Mouse (Mus musculus) left cerebral cortex, adult 18-20 months (tissue): Measurements from ENCODE around the gene Myh7. TPM values are rescaled to one million over a fixed set of nuclear protein-coding genes. Genes with fewer than 3 reads are reported as not detected.
"Not testable (repeated sequence)": the region's sequence is repeated elsewhere in the genome, so short reads cannot be mapped to it uniquely, and the experiment has no call there.

Experiments
- DNase-seq, 2 experiments: peaks; one replicate each; pipeline ENCODE4 v3.0.0; 2021 to 2022; ENCODE audit warnings: low spot score in 2 of 2, mixed read lengths in 1 of 2
- total RNA-seq, 2 experiments: library from RNA; stranded (reverse); gene quantifications; 2 replicates each; pipeline ENCODE4 v1.2.3; 2021

The Myh7 gene
- total RNA-seq, 2 experiments from 2014 or later, result 16.0 to 18.2 TPM

DNA sequence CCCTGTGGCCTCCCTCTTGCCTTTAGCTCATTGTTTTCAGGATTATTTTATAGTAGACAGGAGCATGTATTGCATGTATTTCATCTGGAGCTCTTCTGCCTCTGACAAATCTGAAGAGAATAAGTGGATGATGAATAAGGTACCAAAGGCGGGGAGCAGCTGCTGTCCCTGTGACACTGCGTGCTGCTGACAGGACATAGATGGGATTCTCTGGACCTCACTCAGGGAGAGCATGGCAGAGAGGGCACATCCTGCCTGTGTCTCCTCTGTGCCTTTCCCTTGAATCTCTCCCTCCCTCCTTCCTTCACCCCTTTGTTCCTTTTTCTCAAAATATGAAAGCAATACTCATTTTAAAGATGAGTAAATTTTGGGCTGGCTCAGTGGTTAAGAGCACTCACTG is 11.1 kb upstream of the Myh7 start:
- no peak for DNase-seq

DNA sequence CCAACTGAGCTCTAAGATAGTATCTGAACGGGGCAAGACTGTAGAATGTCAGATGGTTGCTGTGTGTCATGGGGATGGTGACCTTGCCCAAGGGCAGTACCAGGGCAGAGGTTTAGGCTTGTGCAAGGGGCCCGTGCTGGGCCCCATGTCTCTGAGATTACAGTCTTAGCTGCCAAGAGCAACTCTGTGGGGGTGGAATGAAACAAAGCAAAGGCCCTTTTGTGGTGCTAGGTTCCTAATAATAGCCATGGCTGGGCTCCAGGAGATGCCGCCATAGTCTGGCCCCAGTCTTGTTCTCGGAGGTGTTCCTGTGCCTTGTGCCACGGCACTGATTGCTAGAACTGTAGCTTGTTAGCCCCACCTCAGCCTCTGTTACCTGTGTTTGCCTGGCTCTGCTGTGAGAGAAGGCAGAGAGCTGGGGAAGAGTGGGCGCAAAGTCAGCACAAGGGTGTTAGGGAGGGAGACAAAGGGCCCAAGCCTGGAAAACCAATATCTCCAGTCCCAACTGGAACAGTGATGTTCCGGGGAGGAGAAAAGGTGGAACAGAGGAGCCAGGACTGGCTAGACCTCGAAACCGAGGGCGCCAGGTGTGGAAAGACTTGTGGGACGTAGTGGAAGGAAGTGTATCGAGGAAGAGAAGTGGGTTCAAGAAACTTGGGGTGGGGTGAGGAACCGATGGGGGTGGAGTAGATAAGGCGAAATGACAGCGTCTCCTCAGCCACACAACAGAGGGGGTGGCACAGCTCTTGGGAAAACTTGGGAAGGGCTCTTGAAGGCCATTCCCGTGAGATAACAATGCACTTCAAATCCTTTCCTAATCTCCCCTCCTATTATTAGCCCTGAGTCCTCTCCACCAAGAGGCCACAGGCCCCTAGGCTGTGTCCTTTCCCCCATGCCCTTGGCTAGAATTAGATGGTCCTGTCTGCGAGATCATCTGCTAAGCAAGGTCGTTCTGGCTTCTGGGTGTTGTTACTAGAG is 9.7 kb upstream of the Myh7 start:
- DNase-seq, result no peak

- no peak for DNase-seq
Measured at GRCm38 (mm10) chr14:55002687-55003120, 8.3 kb upstream of the Myh7 start.

GRCm38 (mm10) chr14:55001938-55002686 is 7.7 kb upstream of the Myh7 start:
- DNase-seq, result no peak

- DNase-seq, result no peak
Measured at GRCm38 (mm10) chr14:55001446-55001845, 7.0 kb upstream of the Myh7 start.

GRCm38 (mm10) chr14:55000814-55001213 is 6.4 kb upstream of the Myh7 start:
- no peak for DNase-seq

- DNase-seq, result not testable (repeated sequence)
Measured at GRCm38 (mm10) chr14:54999868-55000267, 5.4 kb upstream of the Myh7 start.

DNA sequence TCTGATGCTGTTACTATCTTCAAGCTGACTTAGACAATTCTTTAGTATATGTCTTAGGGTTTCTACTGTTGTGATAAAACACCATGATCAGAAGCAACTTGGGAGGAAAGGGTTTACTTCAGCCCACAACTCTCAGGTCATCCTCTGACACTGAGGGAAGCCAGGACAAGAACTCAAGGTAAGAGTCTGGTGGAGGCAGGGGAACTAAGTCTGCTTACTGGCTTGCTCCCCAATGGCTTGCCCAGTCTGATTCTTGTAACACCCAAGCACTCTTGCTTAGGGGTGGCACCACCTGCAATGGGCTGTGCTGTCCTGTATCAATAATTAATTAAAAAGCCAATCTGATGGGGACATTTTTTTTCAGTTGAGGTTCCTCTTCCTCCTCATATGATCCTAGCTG is 4.3 kb upstream of the Myh7 start:
- no peak for DNase-seq

DNA sequence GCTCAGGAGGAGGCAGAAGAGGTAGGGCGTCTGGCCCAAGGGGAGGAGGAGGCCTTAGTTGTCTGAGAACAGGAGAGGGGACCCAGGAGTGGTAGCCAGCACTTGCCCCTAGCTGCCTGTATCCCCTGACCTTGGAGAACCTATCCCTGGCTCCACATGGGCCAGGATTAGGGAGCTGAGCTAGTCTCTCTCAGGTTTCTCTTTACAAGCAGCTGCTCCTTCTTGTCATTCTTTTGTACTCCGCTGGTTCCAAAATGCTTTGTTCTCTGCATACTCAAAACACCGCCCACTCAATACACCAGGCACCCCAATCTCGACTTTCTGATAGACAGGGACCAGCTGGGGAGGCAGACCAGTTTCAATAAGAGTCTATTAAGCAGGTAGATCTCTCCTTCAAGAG is 2.9 kb upstream of the Myh7 start:
- no peak for DNase-seq

DNA sequence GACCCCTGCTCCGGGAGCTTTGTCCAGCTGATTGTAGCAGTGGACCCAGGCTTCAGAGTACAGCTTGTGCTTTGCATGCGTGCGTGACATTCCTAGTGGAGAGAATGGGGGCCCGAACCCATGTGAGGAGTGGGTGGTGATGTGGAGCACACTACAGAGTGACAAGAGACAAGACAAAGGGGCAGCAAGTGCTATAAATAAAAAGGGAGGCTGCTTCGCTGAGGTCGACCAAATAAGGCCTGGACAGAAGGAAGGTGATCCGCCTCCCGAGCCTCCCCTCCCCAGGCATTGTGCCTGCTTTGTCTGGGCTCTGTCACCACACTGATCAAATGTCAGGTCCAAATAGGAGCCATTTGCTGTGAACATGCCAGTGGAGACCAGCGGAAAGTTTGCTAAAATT is 2.4 kb upstream of the Myh7 start:
- no peak for DNase-seq

DNA sequence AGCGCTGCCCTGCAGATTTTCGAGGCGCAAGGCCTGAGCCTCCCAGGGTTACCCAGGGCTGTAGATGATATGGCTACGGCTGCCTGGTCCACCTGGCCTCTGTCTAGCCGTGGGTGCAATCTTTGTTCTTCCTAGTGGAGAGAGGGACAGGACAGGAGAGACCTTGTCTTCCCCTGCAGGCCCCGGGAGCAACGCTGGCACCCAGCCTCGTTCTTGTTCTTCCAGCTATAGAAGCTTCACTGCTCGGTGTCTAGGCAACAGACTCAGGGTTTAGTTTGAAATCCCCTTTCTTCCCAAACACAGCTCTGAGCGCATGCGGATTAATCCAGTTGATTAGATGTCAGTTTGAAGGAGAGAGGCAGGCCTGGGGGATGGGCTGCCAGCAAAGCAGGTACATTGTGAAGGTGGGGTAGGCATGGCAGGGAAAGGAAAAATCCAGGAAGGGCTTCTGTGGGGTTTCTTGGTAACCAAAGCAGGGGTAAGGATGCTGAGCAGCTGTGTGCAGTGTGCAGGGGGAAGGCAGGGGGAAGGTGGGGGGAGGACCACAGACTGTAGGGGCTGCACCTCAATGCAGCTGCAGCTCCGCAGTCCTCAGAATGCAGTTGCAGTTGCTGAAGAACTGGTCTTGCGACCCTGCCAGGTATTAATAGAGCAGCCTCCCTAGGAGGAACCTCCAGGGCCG is 1.2 kb upstream of the Myh7 start:
- peak in 1 of 2 experiments; percentile 38 for DNase-seq

DNA sequence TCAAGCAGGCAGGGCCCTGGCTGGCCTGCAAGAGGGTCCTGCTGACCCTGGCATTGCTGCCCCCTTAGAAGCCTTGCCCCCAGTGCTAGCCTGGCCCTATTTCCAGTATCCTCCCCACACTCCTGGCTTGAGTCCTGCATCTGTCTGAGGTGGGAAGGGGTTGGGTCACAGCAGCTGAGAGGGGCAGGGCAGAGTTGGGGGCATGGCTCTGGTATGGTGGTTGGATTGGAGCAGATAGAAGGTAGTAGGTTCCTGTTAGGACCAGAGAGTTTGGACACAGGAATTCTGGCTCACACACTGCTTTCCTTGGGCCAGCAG is 402 bp upstream of the Myh7 start:
- DNase-seq, result no peak

DNA sequence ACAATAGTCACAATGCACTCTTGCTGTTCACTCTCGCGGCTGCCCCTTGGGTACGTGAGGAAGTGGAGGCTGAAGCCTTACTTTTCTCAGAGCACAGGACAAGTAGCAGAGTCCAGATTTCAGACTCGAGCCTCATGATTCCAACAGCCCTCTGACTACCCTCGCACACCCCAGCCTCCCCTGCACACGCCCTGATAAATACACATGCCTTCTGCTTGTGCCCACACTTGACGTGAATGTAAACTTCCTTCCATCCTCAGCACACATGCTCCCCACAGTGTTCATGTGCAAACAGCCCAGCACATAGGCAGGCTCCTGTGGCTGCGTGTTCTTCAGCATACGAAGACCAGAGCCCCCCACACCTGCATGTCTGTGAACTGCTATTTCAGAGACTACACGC is 790 bp downstream of the Myh7 start:
- no peak for DNase-seq

GRCm38 (mm10) chr14:54992196-54992595 is 2.2 kb downstream of the Myh7 start:
- no peak for DNase-seq

DNA sequence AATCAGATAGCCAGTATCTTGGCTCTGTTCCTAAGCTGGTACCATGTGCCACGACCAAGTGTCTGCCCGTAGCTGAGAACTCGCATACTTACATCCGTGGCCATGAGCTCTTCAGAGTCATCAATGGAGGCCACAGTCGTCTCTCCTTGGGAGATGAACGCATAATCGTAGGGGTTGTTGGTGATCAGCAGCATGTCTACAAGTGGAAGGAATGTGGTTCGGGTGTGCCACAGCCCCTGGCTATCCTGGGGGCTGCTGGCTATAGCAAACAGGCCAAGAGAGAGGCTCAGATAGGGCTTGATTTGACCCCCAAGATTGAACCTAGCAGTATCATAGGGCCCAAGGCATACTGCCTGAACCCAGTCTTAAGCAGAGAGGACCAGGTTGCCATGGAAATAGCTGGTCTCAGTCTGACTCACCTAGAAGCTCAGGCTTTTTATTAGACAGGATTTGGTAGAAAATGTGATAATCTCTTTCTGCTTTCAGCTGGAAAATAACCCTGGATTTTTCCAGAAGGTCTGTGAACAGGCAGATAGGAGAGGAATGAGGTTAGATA is 4.5 kb downstream of the Myh7 start:
- DNase-seq, result no peak

DNA sequence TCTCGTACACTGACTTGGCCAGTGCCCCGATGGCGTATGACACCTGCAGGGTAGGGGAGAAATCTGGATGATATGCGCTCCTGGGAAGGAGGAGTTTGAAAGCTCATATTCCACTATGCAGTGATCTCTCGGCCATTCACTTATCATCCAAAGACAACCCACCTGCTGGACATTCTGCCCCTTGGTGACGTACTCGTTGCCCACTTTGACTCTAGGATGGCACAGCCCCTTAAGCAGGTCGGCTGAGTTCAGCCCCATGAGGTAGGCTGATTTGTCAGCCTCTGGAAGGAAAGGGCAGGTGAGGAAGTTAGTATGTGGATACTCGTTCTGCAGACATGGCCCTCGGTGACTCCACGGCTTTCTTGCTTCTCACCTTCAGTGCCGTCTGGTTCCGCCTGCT is 5.5 kb downstream of the Myh7 start:
- no peak for DNase-seq

DNA sequence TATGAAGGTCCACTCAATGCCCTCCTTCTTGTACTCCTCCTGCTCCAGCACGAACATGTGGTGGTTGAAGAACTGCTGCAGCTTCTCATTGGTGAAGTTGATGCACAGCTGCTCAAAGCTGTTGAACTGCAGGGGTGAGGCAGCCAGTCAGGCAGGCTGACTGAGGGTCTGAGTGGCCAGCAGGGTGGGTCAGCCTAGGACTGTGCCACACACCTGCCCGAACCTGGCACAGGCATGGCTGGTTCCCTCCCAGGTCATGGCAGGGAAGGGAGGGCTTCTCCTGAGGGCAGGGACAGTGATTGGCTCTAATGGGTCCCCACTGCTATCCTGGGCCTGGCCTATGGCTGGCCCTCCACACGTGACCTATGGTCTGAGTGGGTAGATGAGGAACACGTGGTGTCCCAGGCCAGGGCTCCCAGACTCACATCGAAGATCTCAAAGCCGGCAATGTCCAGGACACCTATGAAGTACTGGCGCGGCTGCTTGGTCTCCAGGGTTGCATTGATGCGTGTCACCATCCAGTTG is 6.0 kb downstream of the Myh7 start:
- DNase-seq, result not testable (repeated sequence)

GRCm38 (mm10) chr14:54981934-54982333 is 12.5 kb downstream of the Myh7 start:
- DNase-seq, result no peak

DNA sequence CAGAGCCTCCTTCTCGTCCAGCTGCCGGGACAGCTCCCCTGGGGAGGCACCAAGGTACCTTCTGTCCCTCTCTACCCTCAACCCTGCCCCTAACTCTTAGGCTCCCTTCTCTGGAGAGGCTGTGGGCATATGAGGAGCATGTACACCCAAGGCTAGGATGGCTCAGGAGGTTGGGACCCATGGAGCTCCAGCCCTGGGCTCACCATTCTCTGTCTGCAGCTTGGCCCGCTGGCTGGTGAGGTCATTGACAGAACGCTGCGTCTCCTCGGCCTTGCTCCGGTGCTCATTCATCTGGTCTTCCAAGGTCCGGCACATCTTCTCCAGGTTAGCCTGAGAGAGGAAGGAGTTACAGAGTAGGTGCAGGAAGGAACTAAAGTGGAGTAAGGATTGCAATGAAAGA is 15.8 kb downstream of the Myh7 start:
- no peak for DNase-seq

DNA sequence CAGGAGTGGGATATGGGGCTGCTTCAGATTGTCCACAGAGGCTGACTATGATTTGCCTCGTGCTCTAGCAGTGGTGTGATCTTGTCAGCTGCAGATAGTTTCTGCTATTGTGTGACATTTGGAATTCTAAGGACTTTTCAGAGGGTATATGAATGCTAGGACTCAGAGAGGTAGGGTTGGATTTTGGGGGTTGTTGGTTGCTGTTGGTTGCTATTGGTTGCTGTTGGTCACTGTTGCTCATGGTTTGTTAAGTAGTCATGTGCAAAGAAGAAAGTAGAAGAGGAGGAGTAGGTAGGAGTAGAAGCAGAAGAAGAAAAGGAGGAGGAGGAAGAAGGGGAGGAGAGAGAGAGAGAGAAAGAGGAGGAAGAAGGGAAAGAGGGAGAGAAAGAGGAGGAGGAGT is 17.8 kb downstream of the Myh7 start, which contains the start of gene Gm17428:
Gene Gm17428 (plus strand): TSS at position 301 of the 400 bp plus-strand sequence.
- DNase-seq, result no peak
